In genomic region chr2:154419631-154420515, GRCm38 (mm10) we compare ENCODE assay signal across 19 mouse cellular contexts. TPM values are rescaled to one million over a fixed set of nuclear protein-coding genes. Genes with fewer than 3 reads are reported as not detected.
A peak's percentile ranks its signal among the peaks of the same experiment; 100 is the strongest.
DNase-seq lines count a peak whose midpoint lies in the region; ATAC-seq and TF ChIP-seq lines count a peak whose summit lies in the region.
"Had no signal": no experiment of that assay in that cellular context is flagged by ENCODE, and none has a peak within 500 bp of the region (broad histone marks: within the 10 kb centered on the region; RNA-seq: fewer than 3 reads in every experiment).

No protein-coding gene starts in this region.

- no peaks in the 10 kb centered on the region for H3K36me3 ChIP-seq in forebrain, postnatal 0 days (ENCODE audit: insufficient read depth)
- no peaks in the 10 kb centered on the region for H3K36me3 ChIP-seq in intestine, embryonic 16.5 days (ENCODE audit: control insufficient read depth, insufficient read depth, low read length)
- H3K36me3 ChIP-seq: lung, embryonic 15.5 days; neural tube, embryonic 12.5 days; stomach, embryonic 15.5 days had no signal

- H3K4me1 ChIP-seq in forebrain, postnatal 0 days (ENCODE audit: insufficient read depth) = peaks cover 5% of the 10 kb centered on the region; the same call in 1 of the 2 replicates
- no peaks in the 10 kb centered on the region for H3K4me1 ChIP-seq in intestine, embryonic 16.5 days (ENCODE audit: control insufficient read depth, insufficient read depth, low read length)
- H3K4me1 ChIP-seq: lung, embryonic 15.5 days; stomach, embryonic 15.5 days had no signal

- H3K27me3 ChIP-seq in forebrain, postnatal 0 days (ENCODE audit: insufficient read depth, low read length) = no peaks in the 10 kb centered on the region
- H3K27me3 ChIP-seq in intestine, embryonic 16.5 days (replicated peaks; ENCODE audit: control insufficient read depth, insufficient read depth, low read length) = no peaks in the 10 kb centered on the region
- H3K27me3 ChIP-seq: lung, embryonic 15.5 days; neural tube, embryonic 12.5 days; stomach, embryonic 15.5 days had no signal

- no peak overlapping the region for H3K4me3 ChIP-seq in forebrain, postnatal 0 days (ENCODE audit: low read depth, low read length)
- no peak overlapping the region for H3K4me3 ChIP-seq in intestine, embryonic 16.5 days (ENCODE audit: low read length)
- H3K4me3 ChIP-seq: heart, adult 2 months; lung, embryonic 15.5 days; megakaryocyte, embryonic 14.5 days; neural tube, embryonic 12.5 days; stomach, embryonic 15.5 days had no signal

- peak overlapping the region; percentile 70 for H3K27ac ChIP-seq in forebrain, postnatal 0 days (ENCODE audit: low read depth, low read length)
- no peak overlapping the region for H3K27ac ChIP-seq in intestine, embryonic 16.5 days (ENCODE audit: low read length)
- H3K27ac ChIP-seq: heart, adult 2 months; lung, embryonic 15.5 days; stomach, embryonic 15.5 days had no signal

- no peak overlapping the region for H3K9ac ChIP-seq in forebrain, postnatal 0 days
- no peak overlapping the region for H3K9ac ChIP-seq in intestine, embryonic 16.5 days (ENCODE audit: low read depth, low read length)
- H3K9ac ChIP-seq: lung, embryonic 15.5 days; stomach, embryonic 15.5 days had no signal

- no peak overlapping the region for H3K4me2 ChIP-seq in forebrain, postnatal 0 days (ENCODE audit: low read depth)
- no peak overlapping the region for H3K4me2 ChIP-seq in intestine, embryonic 16.5 days (ENCODE audit: low read depth, low read length)
- H3K4me2 ChIP-seq: lung, embryonic 15.5 days; stomach, embryonic 15.5 days had no signal

- DNase-seq in cerebellum, postnatal 10 days = peak; percentile 58
- no peak for DNase-seq in cerebellum, adult 8-10 months
- DNase-seq in lung, postnatal 10 days = peak; percentile 18
- no peak for DNase-seq in lung, adult 18-20 months
- DNase-seq in forebrain, postnatal 0 days = no peak
- DNase-seq: adrenal gland, postnatal 10 days; heart, adult 2 months; heart, postnatal 36 days; kidney, adult 18-20 months; kidney, postnatal 36 days; liver had no signal

- peak; percentile 54 for ATAC-seq in forebrain, postnatal 0 days
- no peak for ATAC-seq in erythroblast, adult 5-6 weeks (replicated peaks; ENCODE audit: low FRiP score, poor library complexity, severe bottlenecking)
- ATAC-seq in intestine, embryonic 16.5 days = no peak
- no peak for ATAC-seq in cerebellum, adult (ENCODE audit: insufficient number of reproducible peaks, low FRiP score, low TSS enrichment)

- H3K9me3 ChIP-seq in forebrain, postnatal 0 days (ENCODE audit: low read length) = no peaks in the 10 kb centered on the region
- no peaks in the 10 kb centered on the region for H3K9me3 ChIP-seq in intestine, embryonic 16.5 days (ENCODE audit: control insufficient read depth, low read length)
- H3K9me3 ChIP-seq: lung, embryonic 15.5 days; megakaryocyte, embryonic 14.5 days; neural tube, embryonic 12.5 days; stomach, embryonic 15.5 days had no signal

- WGBS in forebrain, postnatal 0 days = 24% methylated on average over 9 of the region's 9 CpGs
- WGBS in intestine, embryonic 16.5 days = 79% methylated on average over 9 of the region's 9 CpGs

- peak; percentile 22 for TF ChIP-seq CTCF in forebrain, postnatal 0 days (IDR thresholded peaks at IDR 0.05; ENCODE audit: low read depth)

RNA-seq across cellular contexts. Expression of gene Snta1, which starts 12.0 kb away (rescaled TPM):
- 23.0 and 25.3 TPM in 2 replicates for total RNA-seq in forebrain, postnatal 0 days (2014; rRNA removed)
- polyA plus RNA-seq in forebrain, postnatal 0 days (2015; fragmentation: Nextera tagmentation; extraction: Ambion mirVana) = 14.8 and 15.8 TPM in 2 replicates
- total RNA-seq in erythroblast, adult 5-6 weeks (2015; ENCODE audit: low replicate concordance) = not detected in 2 replicates
- total RNA-seq in erythroblast, adult 5-6 weeks (2017; ENCODE audit: low replicate concordance) = 0.17 and 0.56 TPM in 2 replicates
- 4.1 and 4.3 TPM in 2 replicates for polyA plus RNA-seq in intestine, embryonic 16.5 days (2015; fragmentation: Nextera tagmentation; extraction: Ambion mirVana)
- total RNA-seq: CH12.LX had no signal

RNA-seq across cellular contexts. Expression of gene Cbfa2t2, which starts 16.4 kb away (rescaled TPM):
- total RNA-seq in forebrain, postnatal 0 days (2014; rRNA removed) = 32.5 and 41.8 TPM in 2 replicates
- polyA plus RNA-seq in forebrain, postnatal 0 days (2015; fragmentation: Nextera tagmentation; extraction: Ambion mirVana) = 22.1 and 31.9 TPM in 2 replicates
- 5.6 and 8.5 TPM in 2 replicates for total RNA-seq in erythroblast, adult 5-6 weeks (2015; ENCODE audit: low replicate concordance)
- total RNA-seq in erythroblast, adult 5-6 weeks (2017; ENCODE audit: low replicate concordance) = 2.9 and 9.5 TPM in 2 replicates
- polyA plus RNA-seq in intestine, embryonic 16.5 days (2015; fragmentation: Nextera tagmentation; extraction: Ambion mirVana) = 21.9 and 23.0 TPM in 2 replicates

RNA-seq across cellular contexts. Expression of gene Cdk5rap1, which starts 47.1 kb away (rescaled TPM):
- total RNA-seq in forebrain, postnatal 0 days (2014; rRNA removed) = 14.3 and 14.7 TPM in 2 replicates
- 6.3 and 10.4 TPM in 2 replicates for polyA plus RNA-seq in forebrain, postnatal 0 days (2015; fragmentation: Nextera tagmentation; extraction: Ambion mirVana)
- total RNA-seq in erythroblast, adult 5-6 weeks (2015; ENCODE audit: low replicate concordance) = 5.9 and 13.1 TPM in 2 replicates
- total RNA-seq in erythroblast, adult 5-6 weeks (2017; ENCODE audit: low replicate concordance) = 12.7 and 21.5 TPM in 2 replicates
- 16.9 and 18.1 TPM in 2 replicates for polyA plus RNA-seq in intestine, embryonic 16.5 days (2015; fragmentation: Nextera tagmentation; extraction: Ambion mirVana)

Comparison
In these comparisons a context has a peak if more than half of its experiments do, and no peak if none do; other contexts are left out.
1. DNase-seq: peak in cerebellum, postnatal 10 days (2 of 2) and lung, postnatal 10 days (single experiment); none in cerebellum, adult 8-10 months (single experiment), lung, adult 18-20 months (0 of 2) and forebrain, postnatal 0 days (single experiment).
2. RNA of gene Snta1, which starts 12.0 kb away (total RNA-seq): 23.0 to 25.3 TPM in forebrain, postnatal 0 days; 0.17 to 0.56 TPM in erythroblast, adult 5-6 weeks; every median in the first group is over 10 times any median in the second.